Comparison of ENCODE assay signal across 16 mouse cellular contexts in genomic region chr5:66731302-66731697, GRCm38 (mm10). TPM values are rescaled to one million over a fixed set of nuclear protein-coding genes. Genes with fewer than 3 reads are reported as not detected.
DNase-seq lines count a peak whose midpoint lies in the region; ATAC-seq and TF ChIP-seq lines count a peak whose summit lies in the region.
"Had no signal": no experiment of that assay in that cellular context is flagged by ENCODE, and none has a peak within 500 bp of the region (broad histone marks: within the 10 kb centered on the region; RNA-seq: fewer than 3 reads in every experiment).

No protein-coding gene starts in this region.

- no peak for DNase-seq in embryonic facial prominence, embryonic 10.5 days (ENCODE audit: low spot score)
- DNase-seq in forebrain, postnatal 0 days, result no peak
- no peak for DNase-seq in hindbrain, postnatal 0 days (ENCODE audit: low spot score)
- DNase-seq in right cerebral cortex, postnatal 25 days, result no peak
- no peak for DNase-seq in gastrocnemius, adult 8-10 months (ENCODE audit: low spot score in 2 of 2)
- DNase-seq: heart, adult 18-20 months; kidney, adult 11 months; liver; liver, postnatal 0 days; lung, postnatal 14 days had no signal

- H3K4me2 ChIP-seq in embryonic facial prominence, embryonic 13.5 days, result 0 out of 2 replicates have a peak overlapping the region, but pooled peaks have one; percentile 11
- peak overlapping the region; percentile 13; the same call in 1 of the 2 replicates for H3K4me2 ChIP-seq in forebrain, postnatal 0 days (ENCODE audit: low read depth)
- peak overlapping the region; percentile 34; the same call in 1 of the 2 replicates for H3K4me2 ChIP-seq in hindbrain, postnatal 0 days (ENCODE audit: low read depth, low read length)
- H3K4me2 ChIP-seq in neural tube, embryonic 12.5 days (replicated peaks), result peak overlapping the region; percentile 37
- H3K4me2 ChIP-seq in kidney, embryonic 14.5 days (replicated peaks; ENCODE audit: low read depth, low read length), result no peak overlapping the region

- 77% methylated on average over 1 of the region's 1 CpGs for WGBS in embryonic facial prominence, embryonic 13.5 days
- 84% methylated on average over 1 of the region's 1 CpGs for WGBS in embryonic facial prominence, embryonic 10.5 days
- 22% methylated on average over 1 of the region's 1 CpGs for WGBS in forebrain, postnatal 0 days
- WGBS in hindbrain, postnatal 0 days, result 31% methylated on average over 1 of the region's 1 CpGs
- 31% methylated on average over 1 of the region's 1 CpGs for WGBS in neural tube, embryonic 12.5 days
- WGBS in kidney, embryonic 14.5 days, result 88% methylated on average over 1 of the region's 1 CpGs

- H3K4me3 ChIP-seq in embryonic facial prominence, embryonic 13.5 days, result no peak overlapping the region
- no peak overlapping the region for H3K4me3 ChIP-seq in embryonic facial prominence, embryonic 10.5 days
- H3K4me3 ChIP-seq in forebrain, postnatal 0 days (ENCODE audit: low read depth, low read length), result no peak overlapping the region
- no peak overlapping the region for H3K4me3 ChIP-seq in hindbrain, postnatal 0 days (ENCODE audit: low read length)
- H3K4me3 ChIP-seq in neural tube, embryonic 12.5 days, result no peak overlapping the region
- no peak overlapping the region for H3K4me3 ChIP-seq in kidney, embryonic 14.5 days (ENCODE audit: low read length)
- H3K4me3 ChIP-seq: erythroblast, embryonic 14.5 days; megakaryocyte, embryonic 14.5 days had no signal

- H3K36me3 ChIP-seq in embryonic facial prominence, embryonic 13.5 days, result no peaks in the 10 kb centered on the region
- H3K36me3 ChIP-seq in embryonic facial prominence, embryonic 10.5 days (replicated peaks), result no peaks in the 10 kb centered on the region
- no peaks in the 10 kb centered on the region for H3K36me3 ChIP-seq in forebrain, postnatal 0 days (ENCODE audit: insufficient read depth)
- no peaks in the 10 kb centered on the region for H3K36me3 ChIP-seq in hindbrain, postnatal 0 days (ENCODE audit: insufficient read depth, low read length)
- no peaks in the 10 kb centered on the region for H3K36me3 ChIP-seq in neural tube, embryonic 12.5 days
- H3K36me3 ChIP-seq in kidney, embryonic 14.5 days (ENCODE audit: control insufficient read depth, insufficient read depth, low read length), result no peaks in the 10 kb centered on the region

- no peak for ATAC-seq in embryonic facial prominence, embryonic 13.5 days (ENCODE audit: insufficient number of reproducible peaks, insufficient read depth, low FRiP score, low TSS enrichment, low read depth)
- ATAC-seq in forebrain, postnatal 0 days, result no peak; the same call in 1 of the 2 replicates
- no peak for ATAC-seq in hindbrain, postnatal 0 days
- peak; percentile 6; the same call in 1 of the 2 replicates for ATAC-seq in neural tube, embryonic 12.5 days (ENCODE audit: low FRiP score, low read depth)
- ATAC-seq in kidney, embryonic 14.5 days (ENCODE audit: low FRiP score, low TSS enrichment), result no peak
- ATAC-seq: liver, postnatal 0 days had no signal

- peaks cover 5% of the 10 kb centered on the region; the same call in 1 of the 2 replicates for H3K4me1 ChIP-seq in embryonic facial prominence, embryonic 13.5 days
- peaks cover 12% of the 10 kb centered on the region for H3K4me1 ChIP-seq in embryonic facial prominence, embryonic 10.5 days
- peaks cover 9% of the 10 kb centered on the region; the same call in 1 of the 2 replicates for H3K4me1 ChIP-seq in forebrain, postnatal 0 days (ENCODE audit: insufficient read depth)
- peaks cover 8% of the 10 kb centered on the region; the same call in 1 of the 2 replicates for H3K4me1 ChIP-seq in hindbrain, postnatal 0 days (ENCODE audit: insufficient read depth, low read length)
- H3K4me1 ChIP-seq in neural tube, embryonic 12.5 days, result 0 out of 2 replicates have a peak, but pooled peaks cover 7% of the 10 kb centered on the region
- H3K4me1 ChIP-seq in kidney, embryonic 14.5 days (ENCODE audit: control insufficient read depth, insufficient read depth, low read length), result no peaks in the 10 kb centered on the region
- H3K4me1 ChIP-seq: megakaryocyte, embryonic 14.5 days had no signal

- no peak for TF ChIP-seq CTCF in forebrain, postnatal 0 days (IDR thresholded peaks at IDR 0.05; ENCODE audit: low read depth)
- no peak for TF ChIP-seq CTCF in hindbrain, postnatal 0 days (IDR thresholded peaks at IDR 0.05; ENCODE audit: low read depth)

- H3K9ac ChIP-seq in embryonic facial prominence, embryonic 13.5 days, result no peak overlapping the region
- H3K9ac ChIP-seq in forebrain, postnatal 0 days, result no peak overlapping the region
- no peak overlapping the region for H3K9ac ChIP-seq in hindbrain, postnatal 0 days (replicated peaks; ENCODE audit: low read length)
- H3K9ac ChIP-seq in neural tube, embryonic 12.5 days, result no peak overlapping the region
- H3K9ac ChIP-seq in kidney, embryonic 14.5 days (ENCODE audit: low read depth, low read length), result no peak overlapping the region
- H3K9ac ChIP-seq: liver, postnatal 0 days had no signal

- no peaks in the 10 kb centered on the region for H3K9me3 ChIP-seq in embryonic facial prominence, embryonic 13.5 days
- no peaks in the 10 kb centered on the region for H3K9me3 ChIP-seq in embryonic facial prominence, embryonic 10.5 days
- H3K9me3 ChIP-seq in forebrain, postnatal 0 days (ENCODE audit: low read length), result no peaks in the 10 kb centered on the region
- H3K9me3 ChIP-seq in hindbrain, postnatal 0 days (ENCODE audit: low read length), result no peaks in the 10 kb centered on the region
- no peaks in the 10 kb centered on the region for H3K9me3 ChIP-seq in neural tube, embryonic 12.5 days
- H3K9me3 ChIP-seq in kidney, embryonic 14.5 days (ENCODE audit: control insufficient read depth, low read length), result no peaks in the 10 kb centered on the region
- H3K9me3 ChIP-seq: megakaryocyte, embryonic 14.5 days had no signal

- H3K27me3 ChIP-seq in embryonic facial prominence, embryonic 13.5 days, result no peaks in the 10 kb centered on the region
- no peaks in the 10 kb centered on the region for H3K27me3 ChIP-seq in embryonic facial prominence, embryonic 10.5 days (replicated peaks; ENCODE audit: low read depth, poor library complexity, severe bottlenecking)
- H3K27me3 ChIP-seq in forebrain, postnatal 0 days (ENCODE audit: insufficient read depth, low read length), result no peaks in the 10 kb centered on the region
- H3K27me3 ChIP-seq in hindbrain, postnatal 0 days (ENCODE audit: insufficient read depth, low read length), result no peaks in the 10 kb centered on the region
- no peaks in the 10 kb centered on the region for H3K27me3 ChIP-seq in neural tube, embryonic 12.5 days (replicated peaks)
- no peaks in the 10 kb centered on the region for H3K27me3 ChIP-seq in kidney, embryonic 14.5 days (ENCODE audit: control insufficient read depth, insufficient read depth, low read length)
- H3K27me3 ChIP-seq: megakaryocyte, embryonic 14.5 days had no signal

- H3K27ac ChIP-seq in embryonic facial prominence, embryonic 13.5 days, result no peak overlapping the region
- no peak overlapping the region for H3K27ac ChIP-seq in embryonic facial prominence, embryonic 10.5 days (replicated peaks)
- peak overlapping the region; percentile 57 for H3K27ac ChIP-seq in forebrain, postnatal 0 days (ENCODE audit: low read depth, low read length)
- H3K27ac ChIP-seq in hindbrain, postnatal 0 days, result peak overlapping the region; percentile 36; the same call in 1 of the 2 replicates
- no peak overlapping the region for H3K27ac ChIP-seq in neural tube, embryonic 12.5 days
- H3K27ac ChIP-seq in kidney, embryonic 14.5 days (ENCODE audit: low read depth, low read length), result no peak overlapping the region

RNA-seq across cellular contexts. Expression of gene Limch1, which starts 14.3 kb away (rescaled TPM):
- 106 and 115 TPM in 2 replicates for polyA plus RNA-seq in embryonic facial prominence, embryonic 13.5 days (2015; fragmentation: Nextera tagmentation; extraction: Ambion mirVana)
- 47.1 and 50.8 TPM in 2 replicates for polyA plus RNA-seq in embryonic facial prominence, embryonic 10.5 days (2016; fragmentation: Nextera tagmentation; extraction: Ambion mirVana)
- 114 and 133 TPM in 2 replicates for total RNA-seq in forebrain, postnatal 0 days (2014; rRNA removed)
- polyA plus RNA-seq in forebrain, postnatal 0 days (2015; fragmentation: Nextera tagmentation; extraction: Ambion mirVana), result 49.5 and 62.8 TPM in 2 replicates
- total RNA-seq in hindbrain, postnatal 0 days (2014; rRNA removed), result 70.6 and 72.4 TPM in 2 replicates
- polyA plus RNA-seq in hindbrain, postnatal 0 days (2015; fragmentation: Nextera tagmentation; extraction: Ambion mirVana), result 50.4 and 54.3 TPM in 2 replicates
- polyA plus RNA-seq in neural tube, embryonic 12.5 days (2016; fragmentation: Nextera tagmentation; extraction: Ambion mirVana), result 59.8 and 63.7 TPM in 2 replicates
- 36.7 and 48.9 TPM in 2 replicates for polyA plus RNA-seq in kidney, embryonic 14.5 days (2014; fragmentation: Nextera tagmentation; extraction: Ambion mirVana)
- total RNA-seq in gastrocnemius, adult 8-10 months (2022), result 100 to 1,000 TPM; 110 to 128 (median 121) TPM
- total RNA-seq: MEL had no signal
- polyA plus RNA-seq: erythroblast, embryonic 14.5 days had no signal

RNA-seq across cellular contexts. Expression of gene Uchl1, which starts 55.4 kb away (rescaled TPM):
- polyA plus RNA-seq in embryonic facial prominence, embryonic 13.5 days (2015; fragmentation: Nextera tagmentation; extraction: Ambion mirVana), result 65.0 and 94.3 TPM in 2 replicates
- polyA plus RNA-seq in embryonic facial prominence, embryonic 10.5 days (2016; fragmentation: Nextera tagmentation; extraction: Ambion mirVana), result 128 and 137 TPM in 2 replicates
- 1,756 and 1,892 TPM in 2 replicates for total RNA-seq in forebrain, postnatal 0 days (2014; rRNA removed)
- 1,681 and 1,809 TPM in 2 replicates for polyA plus RNA-seq in forebrain, postnatal 0 days (2015; fragmentation: Nextera tagmentation; extraction: Ambion mirVana)
- total RNA-seq in hindbrain, postnatal 0 days (2014; rRNA removed), result 1,561 and 1,591 TPM in 2 replicates
- polyA plus RNA-seq in hindbrain, postnatal 0 days (2015; fragmentation: Nextera tagmentation; extraction: Ambion mirVana), result 1,671 and 1,715 TPM in 2 replicates
- polyA plus RNA-seq in neural tube, embryonic 12.5 days (2016; fragmentation: Nextera tagmentation; extraction: Ambion mirVana), result 696 and 765 TPM in 2 replicates
- polyA plus RNA-seq in kidney, embryonic 14.5 days (2014; fragmentation: Nextera tagmentation; extraction: Ambion mirVana), result 55.1 and 61.9 TPM in 2 replicates
- total RNA-seq in gastrocnemius, adult 8-10 months (2022), result 1 to 10 TPM; 4.5 to 9.3 (median 5.2) TPM
- total RNA-seq: MEL had no signal
- polyA plus RNA-seq: erythroblast, embryonic 14.5 days had no signal

Comparison
In these comparisons a context has a peak if more than half of its experiments do, and no peak if none do; other contexts are left out.
1. H3K27ac ChIP-seq: peak in forebrain, postnatal 0 days (single experiment) and hindbrain, postnatal 0 days (single experiment); none in embryonic facial prominence, embryonic 13.5 days (single experiment), embryonic facial prominence, embryonic 10.5 days (single experiment), neural tube, embryonic 12.5 days (single experiment) and kidney, embryonic 14.5 days (single experiment).